Mouse (Mus musculus) heart, adult 2 months (tissue): ENCODE results near the gene Gm20716.

ENCODE experiments used
- CTCF ChIP-seq: fragments of 200-600 bp; IDR thresholded peaks from 2 replicates; pipeline ENCODE4 v1.8.1; 2022; ENCODE audit warnings: antibody characterized with exemption, mild to moderate bottlenecking, moderate library complexity
- EP300 ChIP-seq: fragments of 200-500 bp; IDR thresholded peaks from 2 replicates; pipeline ENCODE4 v1.6.1; 2011; ENCODE audit warnings: low read depth, low read length, control low read depth; ENCODE audit not compliant: insufficient read depth

- TF ChIP-seq CTCF = no peak
- no peak for TF ChIP-seq EP300
Observed at GRCm38 (mm10) chr2:168145437-168145836, 84.7 kb downstream of the Gm20716 start.
